Mouse (Mus musculus): Measurements from ENCODE around the gene Dnajc15.

Dnajc15 gene

DNA sequence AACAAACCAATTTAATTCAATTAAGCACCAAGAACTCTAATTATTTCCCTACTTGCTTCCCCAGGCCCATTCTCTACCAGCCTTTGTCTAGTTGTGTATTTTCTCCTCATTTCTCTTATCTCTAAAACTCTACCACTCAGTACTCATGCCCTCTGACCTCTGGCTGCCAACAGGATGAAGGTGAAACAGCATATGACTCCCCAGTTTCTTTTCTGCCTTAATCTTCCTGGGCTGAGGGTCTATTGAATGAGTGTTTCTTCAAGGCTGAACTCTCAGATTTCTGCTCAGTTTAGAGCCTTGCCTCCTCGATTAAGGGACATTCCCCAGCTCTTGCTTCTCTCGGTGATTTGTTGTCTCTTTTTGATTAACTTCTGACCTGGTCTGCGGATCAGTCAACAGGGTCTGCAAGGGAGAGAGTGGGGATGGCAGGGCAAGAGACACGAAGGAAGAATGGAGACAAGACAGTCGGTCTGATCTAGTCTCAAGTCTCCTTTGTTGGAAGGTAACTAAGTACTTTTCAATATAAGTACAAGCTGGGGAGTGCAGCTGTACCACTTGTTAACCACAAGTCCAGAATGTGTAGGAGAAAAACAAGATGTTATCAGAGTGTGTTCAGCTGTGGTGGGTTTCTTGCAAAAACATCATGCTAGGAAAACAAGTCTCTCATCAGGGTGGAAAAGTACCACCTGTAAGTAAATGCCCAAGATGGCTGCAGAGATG lies 13.9 kb downstream of the Dnajc15 start:
- no peak for DNase-seq (ENCODE audit: low spot score in 2 of 2)

- no peak for DNase-seq (ENCODE audit: low spot score in 2 of 2)
Observed at GRCm38 (mm10) chr14:77859894-77860293, 15.0 kb downstream of the Dnajc15 start.

- DNase-seq (ENCODE audit: low spot score in 2 of 2): no peak
Observed at GRCm38 (mm10) chr14:77853951-77854350, 21.0 kb downstream of the Dnajc15 start.

- no peak for DNase-seq (ENCODE audit: low spot score in 2 of 2)
Observed at GRCm38 (mm10) chr14:77849852-77850251, 25.1 kb downstream of the Dnajc15 start.

DNA sequence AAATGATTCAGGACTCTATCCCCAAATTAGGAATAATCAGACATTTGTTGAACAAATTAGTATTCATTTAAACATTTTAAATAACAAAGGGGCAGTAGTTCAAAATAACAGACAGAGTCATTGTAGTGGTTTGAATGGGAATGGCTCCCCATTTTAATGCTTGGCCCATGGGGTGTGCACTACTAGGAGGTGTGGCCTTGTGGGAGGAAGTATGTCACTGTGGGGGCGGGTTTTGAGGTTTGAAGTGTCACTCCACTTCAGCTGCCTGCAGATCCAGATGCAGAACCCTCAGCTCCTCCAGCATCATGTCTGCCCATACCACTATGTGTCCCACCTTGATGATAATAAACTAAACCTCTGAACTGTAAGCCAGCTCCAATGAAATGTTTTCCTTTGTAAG lies 26.6 kb downstream of the Dnajc15 start:
- DNase-seq (ENCODE audit: low spot score in 2 of 2): no peak

- no peak for DNase-seq (ENCODE audit: low spot score in 2 of 2)
Observed at GRCm38 (mm10) chr14:77846206-77846605, 28.7 kb downstream of the Dnajc15 start.

GRCm38 (mm10) chr14:77845479-77845878 lies 29.4 kb downstream of the Dnajc15 start:
- DNase-seq (ENCODE audit: low spot score in 2 of 2): no peak

DNA sequence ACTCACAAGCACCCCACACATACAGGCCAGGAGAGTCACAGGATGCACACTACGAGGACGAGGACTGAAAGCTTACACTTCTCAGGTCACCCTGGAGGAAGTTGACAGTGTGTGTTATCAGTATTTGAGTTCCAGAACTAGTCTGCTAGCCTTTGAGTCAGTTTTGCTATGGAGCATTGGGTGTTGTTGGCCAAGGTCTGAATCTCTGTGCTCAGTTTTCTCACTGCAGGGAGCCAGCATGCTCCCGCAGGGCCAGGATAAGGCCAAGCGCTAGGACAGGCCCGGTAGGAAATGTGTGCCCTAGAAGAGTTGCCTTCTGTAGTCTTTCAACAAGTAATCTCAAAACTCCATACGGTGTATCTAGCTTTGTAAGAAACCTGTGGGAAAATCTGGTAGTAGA lies 34.4 kb downstream of the Dnajc15 start:
- no peak for DNase-seq (ENCODE audit: low spot score in 2 of 2)

DNA sequence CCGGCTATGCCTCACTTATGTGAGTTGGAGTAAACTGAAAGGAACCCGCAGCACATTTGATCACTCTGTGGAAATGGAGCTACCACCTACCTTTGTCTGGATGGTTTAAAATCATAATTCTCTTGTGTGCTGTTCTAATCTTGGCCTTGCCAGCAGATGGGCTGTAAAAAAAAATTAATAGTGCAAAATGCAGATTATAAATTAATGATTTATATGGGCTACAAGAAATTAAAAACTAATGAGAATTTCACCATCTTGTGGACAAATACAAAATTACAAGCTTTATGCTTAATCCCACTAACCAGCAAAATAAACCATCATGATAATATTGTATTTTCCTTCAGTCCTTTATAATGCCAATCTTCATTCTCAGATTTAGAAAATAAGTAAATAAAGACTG lies 34.8 kb downstream of the Dnajc15 start:
- DNase-seq (ENCODE audit: low spot score in 2 of 2): no peak

DNA sequence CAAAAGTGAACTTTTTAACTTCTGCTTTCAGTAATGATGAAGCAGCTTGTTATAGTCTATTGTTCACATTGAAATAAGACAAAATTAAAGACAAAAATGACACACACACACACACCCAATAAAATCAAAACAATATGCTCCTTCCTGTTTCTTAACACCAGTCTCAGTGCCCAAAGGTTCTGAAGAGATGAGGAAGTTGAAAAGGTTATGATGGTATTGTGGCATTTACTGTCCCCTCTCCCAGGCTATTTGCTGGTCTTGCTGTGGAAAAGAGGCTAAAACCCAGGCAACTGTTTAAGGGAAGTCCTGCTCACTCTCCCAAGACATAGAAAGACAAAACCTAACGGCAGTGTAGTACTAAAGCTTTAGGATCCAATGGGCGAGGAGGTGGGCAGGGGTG lies 38.1 kb downstream of the Dnajc15 start:
- no peak for DNase-seq (ENCODE audit: low spot score in 2 of 2)

GRCm38 (mm10) chr14:77832359-77832758 lies 42.6 kb downstream of the Dnajc15 start:
- DNase-seq (ENCODE audit: low spot score in 2 of 2): no peak

DNA sequence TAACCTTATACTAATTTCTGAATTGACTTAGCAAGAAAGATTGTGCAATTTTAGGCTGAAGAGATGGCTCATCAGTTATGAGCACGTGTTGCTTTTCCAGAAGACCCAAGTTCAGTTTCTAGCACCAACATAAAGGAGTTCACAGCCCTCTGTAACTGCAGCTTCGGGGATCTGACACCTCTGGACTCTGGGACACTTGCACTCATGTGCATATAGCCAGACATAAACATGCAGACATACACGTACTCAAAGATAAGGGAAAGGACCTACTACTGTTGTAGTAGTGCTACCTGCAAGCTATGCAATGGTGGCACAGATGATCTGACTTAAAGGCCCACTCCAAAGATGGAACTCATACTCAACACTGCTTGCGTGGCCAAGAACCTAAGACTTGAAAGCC lies 43.0 kb downstream of the Dnajc15 start:
- DNase-seq (ENCODE audit: low spot score in 2 of 2): no peak

DNA sequence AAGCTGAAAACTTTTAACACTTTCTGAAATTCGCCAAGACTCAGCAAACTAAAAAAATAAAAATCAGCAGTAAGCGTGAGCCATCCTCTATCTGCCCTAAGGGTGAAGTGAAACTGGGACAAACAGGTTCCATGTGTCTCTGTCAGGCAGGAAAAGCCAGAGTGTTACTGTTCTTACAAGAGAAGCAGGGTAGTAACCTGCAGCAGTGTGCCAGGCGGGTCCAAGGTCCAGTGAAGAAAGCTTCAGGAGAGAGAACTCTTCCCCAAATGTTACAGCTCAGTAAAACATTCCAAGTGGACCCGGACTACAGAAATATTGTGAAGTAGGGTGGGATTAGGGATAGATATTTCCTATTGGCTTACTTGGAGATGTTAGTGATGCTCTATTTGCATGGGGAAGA lies 45.3 kb downstream of the Dnajc15 start:
- no peak for DNase-seq (ENCODE audit: low spot score in 2 of 2)

GRCm38 (mm10) chr14:77825891-77826290 lies 49.0 kb downstream of the Dnajc15 start:
- no peak for DNase-seq (ENCODE audit: low spot score in 2 of 2)

DNA sequence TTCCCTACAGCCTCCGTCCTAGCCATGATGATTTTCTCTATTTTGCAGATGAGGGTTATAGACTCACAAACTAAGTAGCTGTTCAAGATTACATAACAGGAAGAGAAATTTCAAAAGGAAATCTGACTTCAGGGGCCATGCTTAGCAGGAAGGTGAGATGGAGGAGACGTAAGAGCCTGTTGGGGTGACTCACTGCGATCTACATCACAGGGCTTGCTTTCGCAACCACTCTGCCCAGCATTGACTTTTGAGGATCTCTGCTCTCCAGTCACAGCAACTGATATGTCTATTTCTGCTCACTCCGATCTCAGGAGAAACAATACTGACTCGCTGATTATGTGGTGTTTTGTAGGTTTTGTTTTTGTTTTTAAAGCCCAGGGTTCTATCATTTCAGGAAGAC lies 49.8 kb downstream of the Dnajc15 start:
- DNase-seq (ENCODE audit: low spot score in 2 of 2): no peak

GRCm38 (mm10) chr14:77819841-77820240 lies 55.1 kb downstream of the Dnajc15 start:
- DNase-seq (ENCODE audit: low spot score in 2 of 2): no peak

DNA sequence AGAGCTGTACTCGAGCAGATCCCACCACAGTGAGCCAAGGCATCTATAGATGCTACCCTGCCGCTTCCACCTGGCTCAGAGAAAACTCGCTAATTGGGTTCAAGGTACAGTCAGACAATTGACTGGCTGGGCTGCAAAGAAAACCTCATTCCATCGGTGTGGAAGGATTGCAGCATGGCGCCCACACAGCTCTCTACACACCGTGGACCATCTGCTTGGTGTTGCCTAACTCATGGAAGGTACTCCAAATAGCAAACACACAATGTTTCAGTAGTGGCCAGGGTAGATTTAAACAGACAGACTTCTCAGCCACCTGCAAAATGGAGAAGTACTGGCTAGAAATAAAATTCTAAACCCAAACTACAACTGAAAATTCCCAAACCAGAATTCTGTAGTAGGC lies 57.4 kb downstream of the Dnajc15 start:
- no peak for DNase-seq (ENCODE audit: low spot score in 2 of 2)

DNA sequence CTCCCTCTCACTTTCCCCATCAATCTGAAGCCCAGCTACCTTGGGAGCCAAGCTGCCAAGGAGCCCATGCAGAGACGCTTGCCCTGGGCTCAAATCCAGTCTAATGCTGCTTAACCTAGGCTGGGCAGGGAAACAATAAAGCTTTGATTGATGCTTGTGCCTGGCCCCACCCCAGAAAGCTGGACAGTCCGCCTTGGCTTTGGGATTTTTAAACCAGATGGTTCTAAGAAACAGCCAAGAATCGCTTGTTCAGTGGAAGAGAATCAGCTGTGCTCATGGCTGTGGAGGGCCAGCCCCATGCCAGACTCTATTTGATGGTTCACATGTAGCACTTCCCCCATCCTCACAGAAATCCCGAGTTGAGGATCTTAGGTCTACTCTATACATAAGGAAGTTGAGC lies 60.0 kb downstream of the Dnajc15 start:
- no peak for DNase-seq (ENCODE audit: low spot score in 2 of 2)

DNA sequence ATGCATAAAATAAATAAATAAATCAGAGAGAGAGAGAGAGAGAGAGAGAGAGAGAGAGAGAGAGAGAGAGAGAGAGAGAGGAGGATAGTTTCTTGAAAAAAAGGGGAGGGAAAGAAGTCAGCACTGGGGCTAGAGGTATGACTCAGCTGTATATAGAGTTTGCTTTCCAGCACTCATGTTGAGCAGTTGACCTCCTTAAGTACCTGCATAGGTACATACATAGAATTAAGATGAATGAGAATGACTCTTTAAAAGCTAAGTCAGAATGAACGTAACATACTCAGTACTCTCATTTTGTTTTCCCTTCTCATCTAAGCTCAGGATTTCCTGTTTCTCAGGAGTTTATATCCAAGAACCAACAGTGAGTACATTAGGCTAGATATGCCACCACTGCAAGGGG lies 62.0 kb downstream of the Dnajc15 start:
- no peak for DNase-seq (ENCODE audit: low spot score in 2 of 2)

DNA sequence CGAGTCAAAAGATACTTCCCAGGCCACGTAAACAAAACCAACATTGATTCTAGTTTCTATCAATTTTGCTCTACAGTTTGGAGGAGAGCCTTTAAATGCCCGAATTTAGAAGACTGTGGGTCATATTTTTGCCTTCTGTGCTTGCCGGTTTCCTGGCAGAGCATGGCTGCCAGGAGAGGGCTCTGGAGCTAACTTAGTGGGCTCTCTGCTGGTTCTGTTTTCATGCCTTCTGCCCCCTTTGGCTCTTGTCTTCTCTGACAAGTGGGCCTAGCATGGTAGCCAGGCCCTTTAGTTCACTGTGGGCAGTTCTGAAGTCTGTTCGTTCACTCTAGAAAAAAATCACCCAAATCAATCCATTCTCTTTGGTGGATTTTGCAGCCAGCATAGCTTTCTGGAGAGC lies 63.5 kb downstream of the Dnajc15 start:
- DNase-seq (ENCODE audit: low spot score in 2 of 2): no peak

GRCm38 (mm10) chr14:77807836-77808235 lies 67.1 kb downstream of the Dnajc15 start:
- no peak for DNase-seq (ENCODE audit: low spot score in 2 of 2)

DNA sequence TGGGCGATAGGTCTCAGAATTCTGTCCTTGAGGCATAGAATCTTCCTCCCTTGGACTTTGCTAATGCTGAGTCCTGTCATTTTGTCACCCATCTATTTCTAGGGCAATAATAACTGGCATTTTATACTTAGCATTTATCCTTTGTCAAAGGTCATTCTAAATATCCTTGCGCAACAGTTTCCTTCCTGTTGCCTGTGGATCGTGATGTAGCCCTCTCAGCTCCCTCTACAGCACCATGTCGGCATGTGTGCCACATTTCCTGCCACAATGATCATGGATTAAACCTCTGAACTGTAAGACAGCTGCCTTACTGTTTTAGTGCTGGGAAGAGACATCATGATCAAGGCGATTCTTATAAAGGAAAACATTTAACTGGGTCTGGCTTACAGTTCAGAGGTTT lies 68.6 kb downstream of the Dnajc15 start:
- no peak for DNase-seq (ENCODE audit: low spot score in 2 of 2)

DNA sequence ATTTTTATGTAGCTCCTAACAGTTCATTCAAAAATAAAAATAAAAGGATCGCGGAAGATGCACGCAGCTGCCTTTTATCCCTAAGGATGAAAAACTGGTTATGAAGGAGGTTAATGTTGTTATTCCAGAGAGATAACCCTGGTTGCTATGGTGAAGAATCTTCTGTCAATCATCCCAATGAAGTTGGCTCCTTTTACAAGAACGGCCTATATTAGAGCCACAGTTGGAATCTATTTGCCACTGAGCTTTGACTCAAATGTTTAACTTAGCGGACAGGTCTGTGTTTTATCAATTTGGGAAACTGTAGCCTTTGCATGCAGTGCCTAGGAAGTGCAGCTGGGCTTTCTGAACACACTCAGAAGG lies 72.7 kb downstream of the Dnajc15 start:
- DNase-seq (ENCODE audit: low spot score in 2 of 2): no peak

GRCm38 (mm10) chr14:77801571-77802267 lies 73.2 kb downstream of the Dnajc15 start:
- no peak for DNase-seq (ENCODE audit: low spot score in 2 of 2)

All from frontal cortex, postnatal 14 days (tissue).